Mouse (Mus musculus): ENCODE data around the gene Adgrv1. TPM values are rescaled to one million over a fixed set of nuclear protein-coding genes. Genes with fewer than 3 reads are reported as not detected.
"Not testable (repeated sequence)": the region's sequence is repeated elsewhere in the genome, so short reads cannot be mapped to it uniquely, and the experiment has no call there.

Gene Adgrv1
- polyA plus RNA-seq, 1 experiment from 2014 or later: 4.3 TPM

GRCm38 (mm10) chr13:81629395-81629794 lies 3.6 kb downstream of the Adgrv1 start:
- peak; percentile 23; the same call in 1 of the 2 replicates for ATAC-seq (ENCODE audit: low FRiP score, low TSS enrichment)
- H3K9ac ChIP-seq (replicated peaks; ENCODE audit: low read length): no peak overlapping the region
- H3K27ac ChIP-seq (ENCODE audit: low read length): no peak overlapping the region
- WGBS: 34% methylated on average over 3 of the region's 3 CpGs
- peaks cover 4% of the 10 kb centered on the region; the same call in 1 of the 2 replicates for H3K27me3 ChIP-seq (ENCODE audit: insufficient read depth, low read length)
- H3K4me1 ChIP-seq (ENCODE audit: insufficient read depth, low read length): peaks cover 7% of the 10 kb centered on the region; the same call in 1 of the 2 replicates
- no peaks in the 10 kb centered on the region for H3K36me3 ChIP-seq (ENCODE audit: insufficient read depth, low read length)
- no peak overlapping the region for H3K4me3 ChIP-seq (ENCODE audit: low read length)
- H3K9me3 ChIP-seq (ENCODE audit: low read length): no peaks in the 10 kb centered on the region
- H3K4me2 ChIP-seq (replicated peaks; ENCODE audit: low read depth, low read length): no peak overlapping the region

- H3K36me3 ChIP-seq (ENCODE audit: insufficient read depth, low read length): no peaks in the 10 kb centered on the region
- no peak overlapping the region for H3K4me2 ChIP-seq (replicated peaks; ENCODE audit: low read depth, low read length)
- H3K27ac ChIP-seq (ENCODE audit: low read length): no peak overlapping the region
- H3K4me1 ChIP-seq (ENCODE audit: insufficient read depth, low read length): peaks cover 7% of the 10 kb centered on the region; the same call in 1 of the 2 replicates
- H3K9me3 ChIP-seq (ENCODE audit: low read length): no peaks in the 10 kb centered on the region
- no peaks in the 10 kb centered on the region for H3K27me3 ChIP-seq (ENCODE audit: insufficient read depth, low read length)
- WGBS: 70% methylated on average over 2 of the region's 2 CpGs
- ATAC-seq (ENCODE audit: low FRiP score, low TSS enrichment): no peak
- no peak overlapping the region for H3K9ac ChIP-seq (replicated peaks; ENCODE audit: low read length)
- no peak overlapping the region for H3K4me3 ChIP-seq (ENCODE audit: low read length)
Measured at GRCm38 (mm10) chr13:81628631-81629190, 4.2 kb downstream of the Adgrv1 start.

- not testable (repeated sequence) for ATAC-seq (ENCODE audit: low FRiP score, low TSS enrichment); H3K4me2 ChIP-seq (replicated peaks; ENCODE audit: low read depth, low read length); H3K27ac ChIP-seq (ENCODE audit: low read length); H3K9me3 ChIP-seq (ENCODE audit: low read length); H3K9ac ChIP-seq (replicated peaks; ENCODE audit: low read length); H3K4me3 ChIP-seq (ENCODE audit: low read length); H3K36me3 ChIP-seq (ENCODE audit: insufficient read depth, low read length); H3K27me3 ChIP-seq (ENCODE audit: insufficient read depth, low read length); H3K4me1 ChIP-seq (ENCODE audit: insufficient read depth, low read length)
- WGBS: 81% methylated on average over 1 of the region's 1 CpGs
Measured at GRCm38 (mm10) chr13:81627861-81628260, 5.1 kb downstream of the Adgrv1 start.

GRCm38 (mm10) chr13:81610349-81610748 lies 22.6 kb downstream of the Adgrv1 start:
- Histone ChIP-seq H3K27ac (ENCODE audit: low read length) (no peak overlapping the region), H3K9ac (replicated peaks; ENCODE audit: low read length) (no peak overlapping the region), H3K27me3 (ENCODE audit: insufficient read depth, low read length) (no peaks in the 10 kb centered on the region), H3K4me2 (replicated peaks; ENCODE audit: low read depth, low read length) (no peak overlapping the region), H3K36me3 (ENCODE audit: insufficient read depth, low read length) (no peaks in the 10 kb centered on the region), H3K9me3 (ENCODE audit: low read length) (no peaks in the 10 kb centered on the region), H3K4me3 (ENCODE audit: low read length) (no peak overlapping the region), H3K4me1 (ENCODE audit: insufficient read depth, low read length) (no peaks in the 10 kb centered on the region)
- no peak for ATAC-seq (ENCODE audit: low FRiP score, low TSS enrichment)
- WGBS: 68% methylated on average over 4 of the region's 4 CpGs

GRCm38 (mm10) chr13:81606991-81607390 lies 26.0 kb downstream of the Adgrv1 start:
- no peak overlapping the region for H3K4me2 ChIP-seq (replicated peaks; ENCODE audit: low read depth, low read length)
- H3K27ac ChIP-seq (ENCODE audit: low read length): no peak overlapping the region
- H3K4me1 ChIP-seq (ENCODE audit: insufficient read depth, low read length): no peaks in the 10 kb centered on the region
- no peak overlapping the region for H3K4me3 ChIP-seq (ENCODE audit: low read length)
- H3K9ac ChIP-seq (replicated peaks; ENCODE audit: low read length): no peak overlapping the region
- H3K27me3 ChIP-seq (ENCODE audit: insufficient read depth, low read length): no peaks in the 10 kb centered on the region
- H3K9me3 ChIP-seq (ENCODE audit: low read length): peaks cover 5% of the 10 kb centered on the region; the same call in 1 of the 2 replicates
- WGBS: 73% methylated on average over 2 of the region's 2 CpGs
- no peaks in the 10 kb centered on the region for H3K36me3 ChIP-seq (ENCODE audit: insufficient read depth, low read length)
- no peak for ATAC-seq (ENCODE audit: low FRiP score, low TSS enrichment)

GRCm38 (mm10) chr13:81596910-81597607 lies 35.9 kb downstream of the Adgrv1 start:
- Histone ChIP-seq H3K4me3 (ENCODE audit: low read length) (no peak overlapping the region), H3K36me3 (ENCODE audit: insufficient read depth, low read length) (no peaks in the 10 kb centered on the region), H3K9me3 (ENCODE audit: low read length) (no peaks in the 10 kb centered on the region), H3K4me2 (replicated peaks; ENCODE audit: low read depth, low read length) (no peak overlapping the region), H3K9ac (replicated peaks; ENCODE audit: low read length) (no peak overlapping the region), H3K27ac (ENCODE audit: low read length) (no peak overlapping the region), H3K27me3 (ENCODE audit: insufficient read depth, low read length) (no peaks in the 10 kb centered on the region), H3K4me1 (ENCODE audit: insufficient read depth, low read length) (no peaks in the 10 kb centered on the region)
- no peak for ATAC-seq (ENCODE audit: low FRiP score, low TSS enrichment)
- 75% methylated on average over 9 of the region's 9 CpGs for WGBS

GRCm38 (mm10) chr13:81578692-81579091 lies 54.3 kb downstream of the Adgrv1 start:
- 0 out of 2 replicates have a peak, but pooled peaks cover 2% of the 10 kb centered on the region for H3K9me3 ChIP-seq (ENCODE audit: low read length)
- H3K9ac ChIP-seq (replicated peaks; ENCODE audit: low read length): no peak overlapping the region
- no peaks in the 10 kb centered on the region for H3K36me3 ChIP-seq (ENCODE audit: insufficient read depth, low read length)
- H3K27ac ChIP-seq (ENCODE audit: low read length): no peak overlapping the region
- no peak overlapping the region for H3K4me2 ChIP-seq (replicated peaks; ENCODE audit: low read depth, low read length)
- no peaks in the 10 kb centered on the region for H3K27me3 ChIP-seq (ENCODE audit: insufficient read depth, low read length)
- no peak overlapping the region for H3K4me3 ChIP-seq (ENCODE audit: low read length)
- peaks cover 3% of the 10 kb centered on the region; the same call in 1 of the 2 replicates for H3K4me1 ChIP-seq (ENCODE audit: insufficient read depth, low read length)
- ATAC-seq (ENCODE audit: low FRiP score, low TSS enrichment): peak; percentile 54; the same call in 1 of the 2 replicates
- WGBS: 76% methylated on average over 8 of the region's 8 CpGs

- ATAC-seq (ENCODE audit: low FRiP score, low TSS enrichment): peak; percentile 97
- Histone ChIP-seq H3K36me3 (ENCODE audit: insufficient read depth, low read length) (no peaks in the 10 kb centered on the region), H3K9me3 (ENCODE audit: low read length) (no peaks in the 10 kb centered on the region), H3K9ac (replicated peaks; ENCODE audit: low read length) (no peak overlapping the region; the same call in 1 of the 2 replicates), H3K27ac (ENCODE audit: low read length) (peak overlapping the region; percentile 65), H3K27me3 (ENCODE audit: insufficient read depth, low read length) (no peaks in the 10 kb centered on the region), H3K4me2 (replicated peaks; ENCODE audit: low read depth, low read length) (peak overlapping the region; percentile 41), H3K4me3 (ENCODE audit: low read length) (peak overlapping the region; percentile 24), H3K4me1 (ENCODE audit: insufficient read depth, low read length) (peaks cover 8% of the 10 kb centered on the region; the same call in 1 of the 2 replicates)
- WGBS: 19% methylated on average over 12 of the region's 12 CpGs
Measured at GRCm38 (mm10) chr13:81570241-81570821, 62.6 kb downstream of the Adgrv1 start.

GRCm38 (mm10) chr13:81550024-81550423 lies 82.9 kb downstream of the Adgrv1 start:
- Histone ChIP-seq H3K4me1 (ENCODE audit: insufficient read depth, low read length) (no peaks in the 10 kb centered on the region), H3K36me3 (ENCODE audit: insufficient read depth, low read length) (no peaks in the 10 kb centered on the region), H3K9me3 (ENCODE audit: low read length) (no peaks in the 10 kb centered on the region), H3K9ac (replicated peaks; ENCODE audit: low read length) (no peak overlapping the region), H3K4me2 (replicated peaks; ENCODE audit: low read depth, low read length) (no peak overlapping the region), H3K27ac (ENCODE audit: low read length) (no peak overlapping the region), H3K4me3 (ENCODE audit: low read length) (no peak overlapping the region), H3K27me3 (ENCODE audit: insufficient read depth, low read length) (no peaks in the 10 kb centered on the region)
- ATAC-seq (ENCODE audit: low FRiP score, low TSS enrichment): no peak
- WGBS: 88% methylated on average over 1 of the region's 1 CpGs

GRCm38 (mm10) chr13:81534916-81535315 lies 98.0 kb downstream of the Adgrv1 start:
- H3K9me3 ChIP-seq (ENCODE audit: low read length): no peaks in the 10 kb centered on the region
- ATAC-seq (ENCODE audit: low FRiP score, low TSS enrichment): no peak
- no peaks in the 10 kb centered on the region for H3K4me1 ChIP-seq (ENCODE audit: insufficient read depth, low read length)
- no peak overlapping the region for H3K4me3 ChIP-seq (ENCODE audit: low read length)
- H3K27me3 ChIP-seq (ENCODE audit: insufficient read depth, low read length): no peaks in the 10 kb centered on the region
- 94% methylated on average over 2 of the region's 2 CpGs for WGBS
- H3K36me3 ChIP-seq (ENCODE audit: insufficient read depth, low read length): no peaks in the 10 kb centered on the region
- H3K9ac ChIP-seq (replicated peaks; ENCODE audit: low read length): no peak overlapping the region
- H3K4me2 ChIP-seq (replicated peaks; ENCODE audit: low read depth, low read length): no peak overlapping the region
- H3K27ac ChIP-seq (ENCODE audit: low read length): no peak overlapping the region

Data from kidney, embryonic 16.5 days (tissue).